Mouse (Mus musculus) mouse embryonic stem cell (cell line): ENCODE data around the gene Atat1.
"Not testable (repeated sequence)": the region's sequence is repeated elsewhere in the genome, so short reads cannot be mapped to it uniquely, and the experiment has no call there.

Experiments used
- in situ Hi-C, 2 experiments: fragments of 300-500 bp; cut with MboI; formaldehyde crosslinking; loops; 1 replicate in 1 of 2; 3 replicates in 1 of 2; pipeline ENCODE4 v1.14.3; 2019 to 2020; ENCODE audit warnings: low sequenced_read_pairs in 2 of 2, low pct_unique_long_range_greater_than_20kb in 1 of 2, mixed read lengths in 1 of 2; ENCODE audit not compliant: unreplicated experiment in 1 of 2

Gene Atat1

GRCm38 (mm10) chr17:35909919-35910369, at the start of gene Atat1:
TSS of gene Atat1 (minus strand) at chr17:35910075.
- in situ Hi-C loops, result no loop called here

GRCm38 (mm10) chr17:35958533-35959223, 48.8 kb upstream of the Atat1 start:
- in situ Hi-C loops, result no loop called here

GRCm38 (mm10) chr17:35954665-35955064, 44.8 kb upstream of the Atat1 start:
- in situ Hi-C loops, result no loop called here

- in situ Hi-C loops, result not testable (repeated sequence)
Observed at GRCm38 (mm10) chr17:35952559-35952958, 42.7 kb upstream of the Atat1 start.

GRCm38 (mm10) chr17:35950946-35951345, 41.1 kb upstream of the Atat1 start:
- in situ Hi-C loops, result not testable (repeated sequence)

GRCm38 (mm10) chr17:35939941-35940340, 30.1 kb upstream of the Atat1 start:
- in situ Hi-C loops, result loop anchor here in 1 of 2 experiments (5.0 kb wide), 1 partner anchor 57 kb away; no protein-coding TSS in a partner anchor

GRCm38 (mm10) chr17:35939108-35939507, 29.2 kb upstream of the Atat1 start:
- in situ Hi-C loops, result loop anchor here in 1 of 2 experiments (5.0 kb wide), 1 partner anchor 58 kb away; no protein-coding TSS in a partner anchor

- in situ Hi-C loops, result loop anchor here in 1 of 2 experiments (5.0 kb wide), 1 partner anchor 59 kb away; no protein-coding TSS in a partner anchor
Observed at GRCm38 (mm10) chr17:35937700-35938348, 27.9 kb upstream of the Atat1 start.

GRCm38 (mm10) chr17:35935763-35936162, 25.9 kb upstream of the Atat1 start:
- in situ Hi-C loops, result loop anchor here in 1 of 2 experiments (5.0 kb wide), 1 partner anchor 62 kb away; no protein-coding TSS in a partner anchor

GRCm38 (mm10) chr17:35932608-35933007, 22.7 kb upstream of the Atat1 start:
- in situ Hi-C loops, result no loop called here

- in situ Hi-C loops, result no loop called here
Observed at GRCm38 (mm10) chr17:35930627-35931026, 20.8 kb upstream of the Atat1 start.

- in situ Hi-C loops, result no loop called here
Observed at GRCm38 (mm10) chr17:35929534-35929933, 19.7 kb upstream of the Atat1 start.

- in situ Hi-C loops, result no loop called here
Observed at GRCm38 (mm10) chr17:35927471-35927870, 17.6 kb upstream of the Atat1 start.

- in situ Hi-C loops, result no loop called here
Observed at GRCm38 (mm10) chr17:35923281-35923680, 13.4 kb upstream of the Atat1 start.

GRCm38 (mm10) chr17:35922566-35922965, 12.7 kb upstream of the Atat1 start:
- in situ Hi-C loops, result no loop called here

GRCm38 (mm10) chr17:35921710-35922109, 11.8 kb upstream of the Atat1 start:
- in situ Hi-C loops, result no loop called here

GRCm38 (mm10) chr17:35920862-35921562, 11.1 kb upstream of the Atat1 start:
- in situ Hi-C loops, result no loop called here

GRCm38 (mm10) chr17:35920384-35920783, 10.5 kb upstream of the Atat1 start:
- in situ Hi-C loops, result no loop called here

GRCm38 (mm10) chr17:35919864-35920301, 10.0 kb upstream of the Atat1 start:
- in situ Hi-C loops, result no loop called here
